Mouse (Mus musculus) CH12.LX (cell line): ENCODE measurements at regions not wholly inside any gene's neighbourhood (a gene's known extent, or its start where the extent isn't known, plus 50 kb on each side); places are given as distances from the start of the nearest gene placed in this dataset.

Source experiments
- CTCF ChIP-seq, 2 experiments: IDR thresholded peaks in 1 of 2; conservative IDR thresholded peaks in 1 of 2; 2 replicates each; pipeline ENCODE4 v1.5.1; 2011 to 2012; ENCODE audit warnings: low read depth in 2 of 2, low read length in 2 of 2, improper control_type of control experiment in 1 of 2, inconsistent platforms in 1 of 2, mild to moderate bottlenecking in 1 of 2, moderate library complexity in 1 of 2
- IRF4 ChIP-seq: IDR thresholded peaks from 2 replicates; pipeline ENCODE4 v1.6.1; 2014; ENCODE audit warnings: low read depth, mild to moderate bottlenecking, inconsistent platforms, low read length, improper control_type of control experiment
- POLR2A ChIP-seq: IDR thresholded peaks from 2 replicates; pipeline ENCODE4 v1.6.1; 2011; ENCODE audit warnings: low read depth, mild to moderate bottlenecking, improper control_type of control experiment, low read length

- TF ChIP-seq CTCF (conservative IDR thresholded peaks at IDR 0.05 in 1 of 2, IDR thresholded peaks at IDR 0.05 in 1 of 2; ENCODE audit: low read depth in 2 of 2, low read length in 2 of 2) (no peak), POLR2A (no peak), IRF4 (no peak)
These were observed 618.7 kb upstream of the Igfbp3 start for GRCm38 (mm10) chr11:7832376-7832775.
